Mouse (Mus musculus) liver, postnatal 0 days (tissue): Measurements from ENCODE around the gene Ric1.

Experiments used
- CTCF ChIP-seq: sonication (generic); IDR thresholded peaks from 2 replicates; pipeline ENCODE4 v1.5.1; 2016; ENCODE audit warnings: antibody characterized with exemption, low read depth
- EP300 ChIP-seq: IDR thresholded peaks from 2 replicates; pipeline ENCODE4 v1.6.1; 2016; ENCODE audit warnings: antibody characterized with exemption, low read depth, mild to moderate bottlenecking

DNA sequence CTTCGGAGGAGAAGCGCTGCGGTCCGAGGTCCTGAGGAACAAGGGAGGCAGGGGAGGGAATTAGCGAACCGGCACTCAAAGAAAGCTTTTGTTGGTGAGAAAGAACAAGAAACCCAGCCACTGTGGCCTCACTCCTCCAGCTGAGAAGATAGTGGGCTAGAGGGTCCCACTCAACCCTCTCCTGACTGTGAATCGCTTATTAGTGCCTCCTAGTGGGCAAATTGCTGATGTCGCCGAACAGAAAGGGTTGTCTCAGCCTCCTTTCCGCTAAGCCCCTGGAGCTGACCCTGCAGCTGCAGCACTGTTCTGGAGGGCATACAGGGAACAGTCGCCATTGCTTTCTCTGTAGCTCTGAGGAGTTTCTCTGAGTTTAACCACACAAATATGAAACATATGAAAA is 21.0 kb upstream of the Ric1 start:
- no peak for TF ChIP-seq EP300
- peak; percentile 69 for TF ChIP-seq CTCF
